Mouse (Mus musculus) limb, embryonic 10.5 days (tissue): ENCODE data around the gene Hist2h2aa1. TPM values are rescaled to one million over a fixed set of nuclear protein-coding genes. Genes with fewer than 3 reads are reported as not detected.
"Not testable (repeated sequence)": the region's sequence is repeated elsewhere in the genome, so short reads cannot be mapped to it uniquely, and the experiment has no call there.

Experiments
- DNase-seq: peaks from one replicate; pipeline ENCODE4 v3.0.0-alpha.2; 2017; ENCODE audit warnings: low spot score
- H3K27ac ChIP-seq: fragments of 300-500 bp; sonication (generic); 2 replicates; pipeline ENCODE4 v1.5.1; 2016; ENCODE audit warnings: mild to moderate bottlenecking
- H3K27me3 ChIP-seq: fragments of 300-500 bp; sonication (generic); 2 replicates; pipeline ENCODE4 v1.6.1; 2016; ENCODE audit warnings: low read depth, mild to moderate bottlenecking; ENCODE audit not compliant: poor library complexity, severe bottlenecking
- H3K36me3 ChIP-seq: fragments of 300-500 bp; sonication (generic); 2 replicates; pipeline ENCODE4 v1.6.1; 2016; ENCODE audit warnings: mild to moderate bottlenecking, moderate library complexity
- H3K4me1 ChIP-seq: fragments of 300-500 bp; sonication (generic); 2 replicates; pipeline ENCODE4 v1.6.1; 2016
- H3K4me3 ChIP-seq: fragments of 300-500 bp; sonication (generic); 2 replicates; pipeline ENCODE4 v1.5.1; 2016; ENCODE audit warnings: mild to moderate bottlenecking, moderate library complexity
- H3K9me3 ChIP-seq: fragments of 300-500 bp; sonication (generic); replicated peaks from 2 replicates; pipeline ENCODE4 v1.6.1; 2016; ENCODE audit warnings: mild to moderate bottlenecking
- WGBS: fragments of 180-500 bp; shearing (Covaris S2); methylation state at CpG from one replicate; pipeline ENCODE4 v1.1.7; 2016; 5-methylcytosine and 5-hydroxymethylcytosine counted together
- polyA plus RNA-seq: library from polyadenylated mRNA; unstranded; fragments of >200 nt; fragmentation: Nextera tagmentation; extraction: Ambion mirVana; gene quantifications from 2 replicates; pipeline ENCODE4 v1.2.1, GENCODE M21; 2016

Hist2h2aa1 gene
- polyA plus RNA-seq, 1 experiment from 2014 or later: 12.7 TPM

DNA sequence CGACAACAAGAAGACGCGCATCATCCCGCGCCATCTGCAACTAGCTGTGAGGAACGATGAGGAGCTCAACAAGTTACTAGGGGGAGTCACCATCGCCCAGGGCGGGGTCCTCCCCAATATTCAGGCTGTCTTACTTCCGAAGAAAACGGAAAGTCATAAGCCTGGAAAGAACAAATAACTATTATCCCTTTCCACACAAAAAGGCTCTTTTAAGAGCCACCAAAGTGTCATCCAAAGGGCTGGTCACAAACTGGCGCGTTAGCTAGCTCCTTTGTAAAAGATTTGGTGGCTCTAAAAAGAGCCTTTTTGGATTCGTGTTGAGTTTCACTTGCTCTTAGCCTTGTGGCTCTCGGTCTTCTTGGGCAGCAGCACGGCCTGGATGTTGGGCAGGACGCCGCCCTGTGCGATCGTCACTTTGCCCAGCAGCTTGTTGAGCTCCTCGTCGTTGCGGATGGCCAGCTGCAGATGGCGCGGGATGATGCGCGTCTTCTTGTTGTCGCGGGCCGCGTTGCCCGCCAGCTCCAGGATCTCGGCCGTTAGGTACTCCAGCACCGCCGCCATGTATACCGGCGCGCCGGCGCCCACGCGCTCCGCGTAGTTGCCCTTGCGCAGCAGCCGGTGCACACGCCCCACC is 25.0 kb upstream of the Hist2h2aa1 start:
- not testable (repeated sequence) for H3K36me3 ChIP-seq, H3K27me3 ChIP-seq, H3K9me3 ChIP-seq
- H3K27ac ChIP-seq: peak overlapping the region; percentile 97
- H3K4me1 ChIP-seq: peaks cover 28% of the 10 kb centered on the region
- peak overlapping the region; percentile 65 for H3K4me3 ChIP-seq
- DNase-seq: peak; percentile 59
- WGBS: under 1% methylated on average over 31 of the region's 47 CpGs

GRCm38 (mm10) chr3:96220765-96221639 is 24.3 kb upstream of the Hist2h2aa1 start, which contains the start of the genes Hist2h2ac and Hist2h2be:
Hist2h2ac (minus strand) TSS chr3:96220880.
Hist2h2be (plus strand) TSS chr3:96221119.
- WGBS: under 1% methylated on average over 43 of the region's 43 CpGs
- Histone ChIP-seq H3K4me1 (peaks cover 29% of the 10 kb centered on the region), H3K36me3 (no peaks in the 10 kb centered on the region)

DNA sequence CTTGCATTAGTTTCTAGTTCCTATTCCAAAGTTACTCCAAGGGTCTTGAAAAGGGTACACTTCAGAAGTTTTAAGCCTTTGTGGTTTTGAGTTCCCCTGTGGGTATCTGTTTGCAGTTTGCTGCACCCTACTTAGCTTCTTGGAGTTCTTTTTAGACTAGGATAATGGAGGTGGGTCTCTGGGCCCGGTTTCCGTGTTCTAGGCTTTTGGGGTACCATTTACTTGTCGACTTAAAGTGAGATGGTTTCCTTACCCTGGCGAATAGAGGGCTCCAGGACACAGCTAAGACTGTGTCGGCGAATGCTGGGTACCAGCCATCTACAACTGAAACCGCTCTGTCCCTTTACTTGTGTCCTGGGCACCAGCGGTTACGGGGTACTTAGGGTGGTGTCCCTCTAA is 23.7 kb upstream of the Hist2h2aa1 start:
- 26% methylated on average over 9 of the region's 9 CpGs for WGBS
- Histone ChIP-seq H3K4me1 (peaks cover 33% of the 10 kb centered on the region), H3K27ac (peak overlapping the region; percentile 97), H3K4me3 (peak overlapping the region; percentile 65), H3K27me3 (no peaks in the 10 kb centered on the region), H3K9me3 (no peaks in the 10 kb centered on the region), H3K36me3 (no peaks in the 10 kb centered on the region)
- no peak for DNase-seq

More at GRCm38 (mm10) chr3:96220765-96221639, 24.3 kb upstream of the Hist2h2aa1 start, which contains the start of the genes Hist2h2ac and Hist2h2be:
- Histone ChIP-seq H3K27me3 (no peaks in the 10 kb centered on the region), H3K9me3 (no peaks in the 10 kb centered on the region), H3K4me3 (peak within 1 kb of the TSS; percentile 65), H3K27ac (peak within 1 kb of the TSS; percentile 97)
- DNase-seq: peak; percentile 80

DNA sequence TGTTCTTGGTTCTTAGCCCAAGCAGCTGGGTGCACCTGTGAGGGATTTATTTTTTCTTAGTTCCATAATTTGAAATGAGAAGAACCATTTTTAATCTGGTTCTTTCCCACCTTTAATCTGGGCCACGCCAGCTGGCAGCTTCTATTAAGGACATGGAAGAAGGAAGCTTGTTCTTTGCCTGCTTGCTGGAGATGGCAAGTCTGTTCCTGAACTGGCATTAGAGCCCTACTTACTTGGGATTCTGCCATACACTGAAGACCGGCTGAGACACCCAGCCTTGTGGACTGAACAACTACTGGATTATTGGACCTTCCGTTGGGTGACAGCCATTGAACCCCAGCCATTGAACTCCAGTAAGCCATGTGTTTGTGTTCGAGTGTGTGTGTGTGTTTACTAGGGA is 22.5 kb upstream of the Hist2h2aa1 start:
- DNase-seq: no peak
- no peak overlapping the region for H3K4me3 ChIP-seq
- H3K36me3 ChIP-seq: no peaks in the 10 kb centered on the region
- no peak overlapping the region for H3K27ac ChIP-seq
- H3K27me3 ChIP-seq: no peaks in the 10 kb centered on the region
- peaks cover 33% of the 10 kb centered on the region for H3K4me1 ChIP-seq
- H3K9me3 ChIP-seq: no peaks in the 10 kb centered on the region
- 93% methylated on average over 4 of the region's 4 CpGs for WGBS

DNA sequence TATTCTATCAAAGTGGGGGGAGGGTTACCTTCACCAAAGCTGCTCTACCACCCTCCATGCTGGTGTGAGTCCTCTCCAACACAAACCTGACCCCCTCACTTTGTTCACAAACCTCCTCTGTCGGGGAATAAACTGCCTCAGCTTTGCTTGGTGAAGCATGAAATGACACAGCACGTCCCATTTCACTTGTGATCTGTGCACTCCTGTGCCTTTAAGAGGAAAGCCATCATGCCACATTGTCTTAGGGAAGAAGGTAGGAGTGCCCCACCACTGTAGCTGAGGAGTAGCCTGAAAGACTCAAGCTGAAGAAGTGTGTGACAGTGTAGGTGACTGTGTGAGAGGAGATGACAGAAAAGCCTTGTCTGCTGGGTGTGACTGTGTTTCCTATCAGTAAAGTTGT is 19.9 kb upstream of the Hist2h2aa1 start:
- Histone ChIP-seq H3K4me1 (peaks cover 25% of the 10 kb centered on the region), H3K27ac (peak overlapping the region; percentile 66), H3K9me3 (no peaks in the 10 kb centered on the region), H3K4me3 (no peak overlapping the region), H3K36me3 (no peaks in the 10 kb centered on the region), H3K27me3 (no peaks in the 10 kb centered on the region)
- WGBS: 50% methylated on average over 2 of the region's 2 CpGs
- no peak for DNase-seq

- Histone ChIP-seq H3K27me3 (no peaks in the 10 kb centered on the region), H3K27ac (peak overlapping the region; percentile 51), H3K9me3 (no peaks in the 10 kb centered on the region), H3K4me1 (peaks cover 15% of the 10 kb centered on the region), H3K4me3 (no peak overlapping the region), H3K36me3 (no peaks in the 10 kb centered on the region)
- DNase-seq: no peak
- WGBS: 71% methylated on average over 8 of the region's 8 CpGs
Observed at GRCm38 (mm10) chr3:96226695-96227648, 18.3 kb upstream of the Hist2h2aa1 start.

DNA sequence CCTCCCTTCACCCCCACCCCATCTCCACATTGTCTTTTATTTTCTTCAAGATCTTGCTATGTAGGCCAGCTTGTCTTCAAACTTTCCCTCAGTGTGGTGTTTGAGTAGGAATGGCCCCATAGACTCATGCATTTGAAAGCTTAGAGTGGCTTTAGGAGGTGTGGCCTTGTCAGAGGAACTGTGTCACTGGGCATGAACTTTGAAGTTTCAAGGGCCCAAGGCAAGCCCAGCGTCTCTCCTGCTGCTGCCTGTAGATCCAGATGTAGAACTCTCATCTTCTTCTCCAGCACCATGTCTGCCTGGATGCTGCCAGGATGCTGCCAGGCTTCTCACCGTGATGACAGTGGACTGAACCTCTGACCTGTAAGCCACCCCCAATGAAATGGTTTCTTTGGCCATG is 16.5 kb upstream of the Hist2h2aa1 start:
- Histone ChIP-seq H3K36me3 (no peaks in the 10 kb centered on the region), H3K9me3 (no peaks in the 10 kb centered on the region), H3K4me1 (peaks cover 11% of the 10 kb centered on the region), H3K4me3 (no peak overlapping the region), H3K27me3 (no peaks in the 10 kb centered on the region), H3K27ac (no peak overlapping the region)
- 66% methylated on average over 2 of the region's 2 CpGs for WGBS
- DNase-seq: no peak

- H3K4me3 ChIP-seq: no peak overlapping the region
- no peaks in the 10 kb centered on the region for H3K9me3 ChIP-seq
- 86% methylated on average over 2 of the region's 2 CpGs for WGBS
- no peak overlapping the region for H3K27ac ChIP-seq
- no peaks in the 10 kb centered on the region for H3K27me3 ChIP-seq
- peaks cover 8% of the 10 kb centered on the region for H3K4me1 ChIP-seq
- no peak for DNase-seq
- no peaks in the 10 kb centered on the region for H3K36me3 ChIP-seq
Observed at GRCm38 (mm10) chr3:96230404-96230803, 14.9 kb upstream of the Hist2h2aa1 start.

- Histone ChIP-seq H3K27ac (no peak overlapping the region), H3K27me3 (no peaks in the 10 kb centered on the region), H3K4me3 (no peak overlapping the region), H3K9me3 (no peaks in the 10 kb centered on the region), H3K36me3 (no peaks in the 10 kb centered on the region), H3K4me1 (peaks cover 2% of the 10 kb centered on the region; the same call in 1 of the 2 replicates)
- WGBS: 78% methylated on average over 4 of the region's 4 CpGs
- no peak for DNase-seq
Observed at GRCm38 (mm10) chr3:96230910-96231757, 14.2 kb upstream of the Hist2h2aa1 start.

GRCm38 (mm10) chr3:96231758-96232120 is 13.6 kb upstream of the Hist2h2aa1 start:
- DNase-seq: no peak
- H3K4me3 ChIP-seq: no peak overlapping the region
- 68% methylated on average over 2 of the region's 2 CpGs for WGBS
- no peaks in the 10 kb centered on the region for H3K36me3 ChIP-seq
- no peaks in the 10 kb centered on the region for H3K27me3 ChIP-seq
- H3K27ac ChIP-seq: no peak overlapping the region
- H3K4me1 ChIP-seq: peaks cover under 1% of the 10 kb centered on the region; the same call in 1 of the 2 replicates
- H3K9me3 ChIP-seq: no peaks in the 10 kb centered on the region

DNA sequence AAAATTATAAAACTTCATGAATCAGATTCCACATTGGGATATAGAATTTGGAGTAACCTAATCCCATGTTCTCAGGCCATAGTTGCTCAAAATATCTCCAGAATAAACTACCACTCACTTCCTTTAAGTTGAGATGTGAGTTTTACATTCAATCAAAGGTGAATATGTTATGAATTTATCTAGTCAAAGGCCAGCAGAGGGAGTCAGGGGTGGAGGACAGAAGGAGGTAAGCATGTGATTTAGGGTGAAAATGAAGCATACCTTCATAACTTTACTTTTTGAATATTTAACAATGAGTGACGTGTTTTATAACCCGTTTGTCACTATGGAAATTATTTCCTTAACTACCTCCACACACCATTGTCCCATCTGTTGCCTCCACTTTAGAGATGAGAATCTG is 10.4 kb upstream of the Hist2h2aa1 start:
- Histone ChIP-seq H3K4me1 (peaks cover 12% of the 10 kb centered on the region), H3K36me3 (no peaks in the 10 kb centered on the region), H3K27me3 (no peaks in the 10 kb centered on the region), H3K27ac (no peak overlapping the region), H3K9me3 (no peaks in the 10 kb centered on the region), H3K4me3 (no peak overlapping the region)
- no peak for DNase-seq
- WGBS: 87% methylated on average over 2 of the region's 2 CpGs

- DNase-seq: no peak
- Histone ChIP-seq H3K27me3 (no peaks in the 10 kb centered on the region), H3K9me3 (no peaks in the 10 kb centered on the region), H3K36me3 (no peaks in the 10 kb centered on the region), H3K4me3 (no peak overlapping the region; the same call in 1 of the 2 replicates), H3K27ac (no peak overlapping the region), H3K4me1 (peaks cover 15% of the 10 kb centered on the region)
- WGBS: 67% methylated on average over 3 of the region's 3 CpGs
Observed at GRCm38 (mm10) chr3:96235836-96236235, 9.5 kb upstream of the Hist2h2aa1 start.
